Mouse (Mus musculus): ENCODE results near the gene Snph.

DNA sequence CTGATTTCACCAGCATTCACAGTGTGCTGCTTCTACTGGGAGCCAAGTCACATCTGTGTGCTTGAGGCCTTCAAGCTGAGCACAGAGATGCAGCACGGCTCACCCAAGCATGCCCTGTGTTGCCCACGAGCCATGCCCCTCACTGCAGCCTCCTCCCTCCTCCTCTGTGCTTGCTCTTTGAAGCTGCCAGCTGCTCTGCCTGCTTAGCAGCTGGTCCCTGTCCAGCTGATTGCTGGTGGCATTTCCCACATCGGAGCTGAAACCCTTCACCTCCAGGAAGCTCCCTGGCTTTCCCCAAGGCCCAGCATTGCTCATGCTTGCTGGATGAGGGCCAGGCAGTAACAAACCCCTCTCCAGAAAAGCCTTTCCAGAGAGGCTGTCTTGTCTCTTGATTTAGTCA, 22.4 kb downstream of the Snph start:
- TF ChIP-seq EP300 (IDR thresholded peaks at IDR 0.05; ENCODE audit: low read length) (no peak), HCFC1 (IDR thresholded peaks at IDR 0.05; ENCODE audit: low read depth, low read length) (no peak), CTCF (conservative IDR thresholded peaks at IDR 0.05 in 1 of 2, IDR thresholded peaks at IDR 0.05 in 1 of 2; ENCODE audit: low read depth in 2 of 2, low read length in 2 of 2) (no peak), POLR2AphosphoS2 (IDR thresholded peaks at IDR 0.05; ENCODE audit: low read depth, low read length) (no peak), MXI1 (IDR thresholded peaks at IDR 0.05; ENCODE audit: low read depth, low read length) (no peak), PAX5 (IDR thresholded peaks at IDR 0.05; ENCODE audit: low read length) (no peak), POLR2A (IDR thresholded peaks at IDR 0.05; ENCODE audit: low read depth, low read length) (no peak), SIN3A (IDR thresholded peaks at IDR 0.05; ENCODE audit: low read length) (no peak), MAFK (IDR thresholded peaks at IDR 0.05; ENCODE audit: insufficient replicate concordance, low read length) (no peak), MYC (IDR thresholded peaks at IDR 0.05; ENCODE audit: low read depth, low read length) (no peak)

Measured in CH12.LX (cell line).